Mouse (Mus musculus) midbrain, embryonic 11.5 days (tissue): ENCODE measurements around the gene Prdx3. TPM values are rescaled to one million over a fixed set of nuclear protein-coding genes. Genes with fewer than 3 reads are reported as not detected.

Experiments used
- ATAC-seq: fragments of 200-750 bp; cut with Nextera tagmentation; 2 replicates; pipeline ENCODE4 v1.8.0; 2017; ENCODE audit warnings: moderate TSS enrichment, moderate library complexity; ENCODE audit not compliant: low FRiP score
- DNase-seq: peaks from one replicate; pipeline ENCODE4 v3.0.0; 2015; ENCODE audit warnings: low spot score; ENCODE audit errors: missing footprints
- H3K27ac ChIP-seq: fragments of 300-500 bp; sonication (generic); 2 replicates; pipeline ENCODE4 v1.5.1; 2014; ENCODE audit warnings: low read depth, low read length
- H3K27me3 ChIP-seq: fragments of 300-500 bp; sonication (generic); 2 replicates; pipeline ENCODE4 v1.6.1; 2014; ENCODE audit warnings: mild to moderate bottlenecking, low read length, moderate library complexity, mixed read lengths; ENCODE audit not compliant: control insufficient read depth, insufficient read depth
- H3K36me3 ChIP-seq: fragments of 300-500 bp; sonication (generic); 2 replicates; pipeline ENCODE4 v1.6.1; 2014; ENCODE audit warnings: mild to moderate bottlenecking, low read length, moderate library complexity, mixed read lengths; ENCODE audit not compliant: control insufficient read depth, insufficient read depth
- H3K4me1 ChIP-seq: fragments of 300-500 bp; sonication (generic); 2 replicates; pipeline ENCODE4 v1.6.1; 2014; ENCODE audit warnings: low read length; ENCODE audit not compliant: control insufficient read depth, insufficient read depth
- H3K4me2 ChIP-seq: fragments of 300-500 bp; sonication (generic); 2 replicates; pipeline ENCODE4 v1.6.1; 2014; ENCODE audit warnings: mild to moderate bottlenecking, moderate library complexity
- H3K4me3 ChIP-seq: fragments of 300-500 bp; sonication (generic); 2 replicates; pipeline ENCODE4 v1.5.1; 2014; ENCODE audit warnings: low read depth, low read length
- H3K9ac ChIP-seq: fragments of 300-500 bp; sonication (generic); 2 replicates; pipeline ENCODE4 v1.6.1; 2014; ENCODE audit warnings: low read length
- H3K9me3 ChIP-seq: fragments of 300-500 bp; sonication (generic); 2 replicates; pipeline ENCODE4 v1.6.1; 2016; ENCODE audit warnings: low read length; ENCODE audit not compliant: control insufficient read depth
- WGBS: fragments of 180-500 bp; shearing (Covaris S2); extraction: QIAGEN DNeasy Blood & Tissue Kit; methylation state at CpG from one replicate; pipeline ENCODE4 v1.1.7; 2014; 5-methylcytosine and 5-hydroxymethylcytosine counted together
- polyA plus RNA-seq: library from polyadenylated mRNA; unstranded; fragments of >200 nt; fragmentation: Nextera tagmentation; extraction: Ambion mirVana; gene quantifications from 2 replicates; pipeline ENCODE4 v1.2.1, GENCODE M21; 2014

The Prdx3 gene
- 122 and 132 TPM in 2 replicates for polyA plus RNA-seq

- ATAC-seq (peak; percentile 99), DNase-seq (peak; percentile 98)
- Histone ChIP-seq H3K4me2 (peak within 1 kb of the TSS; percentile 62), H3K36me3 (no peaks in the 10 kb centered on the region), H3K27ac (peak within 1 kb of the TSS; percentile 54; the same call in 1 of the 2 replicates), H3K9me3 (no peaks in the 10 kb centered on the region), H3K27me3 (no peaks in the 10 kb centered on the region), H3K4me3 (peak within 1 kb of the TSS; percentile 60), H3K4me1 (no peaks in the 10 kb centered on the region; the same call in 1 of the 2 replicates), H3K9ac (peak within 1 kb of the TSS; percentile 79)
- WGBS, result under 1% methylated on average over 28 of the region's 28 CpGs
Measured at GRCm38 (mm10) chr19:60874064-60874694, at the start of gene Prdx3. Prdx3 (minus strand) TSS chr19:60874556.

DNA sequence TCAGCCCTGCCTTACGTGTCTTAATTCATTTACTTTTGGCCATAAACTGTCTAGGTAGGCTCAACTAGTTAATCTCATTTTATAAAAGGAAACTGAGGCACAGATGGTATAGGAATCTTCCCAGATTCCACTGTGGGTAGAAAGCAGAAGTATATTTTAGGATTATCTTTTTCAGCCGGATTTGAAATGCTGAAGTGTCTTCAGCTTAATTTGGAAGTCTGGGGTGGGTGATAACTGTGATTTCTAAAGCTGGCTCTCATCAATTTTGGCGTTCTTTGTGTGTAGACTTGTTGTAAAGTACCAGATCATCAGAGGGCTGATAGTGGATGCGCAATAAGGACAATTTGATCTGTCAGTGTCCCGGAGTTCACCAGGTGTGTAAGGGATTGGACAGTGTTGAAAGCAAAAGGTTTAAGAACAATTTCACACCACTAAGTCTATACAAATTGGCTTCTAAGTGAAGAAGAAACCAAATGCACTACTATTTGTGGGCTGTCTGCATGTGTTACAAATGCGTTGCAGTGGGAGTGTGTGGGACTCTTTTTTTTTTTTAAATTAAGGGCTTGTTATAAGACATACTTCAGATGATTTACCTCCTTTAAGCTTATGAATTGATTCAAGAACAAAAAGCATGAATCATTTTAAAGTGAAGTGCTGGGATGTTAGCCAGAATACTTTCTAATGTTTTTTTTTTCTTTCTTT is 42.7 kb upstream of the Prdx3 start:
- Histone ChIP-seq H3K4me3 (no peak overlapping the region), H3K4me2 (no peak overlapping the region), H3K27me3 (no peaks in the 10 kb centered on the region), H3K9ac (no peak overlapping the region), H3K4me1 (no peaks in the 10 kb centered on the region), H3K9me3 (no peaks in the 10 kb centered on the region), H3K36me3 (no peaks in the 10 kb centered on the region), H3K27ac (no peak overlapping the region)
- 89% methylated on average over 6 of the region's 6 CpGs for WGBS
- no peak for DNase-seq
- ATAC-seq, result no peak

DNA sequence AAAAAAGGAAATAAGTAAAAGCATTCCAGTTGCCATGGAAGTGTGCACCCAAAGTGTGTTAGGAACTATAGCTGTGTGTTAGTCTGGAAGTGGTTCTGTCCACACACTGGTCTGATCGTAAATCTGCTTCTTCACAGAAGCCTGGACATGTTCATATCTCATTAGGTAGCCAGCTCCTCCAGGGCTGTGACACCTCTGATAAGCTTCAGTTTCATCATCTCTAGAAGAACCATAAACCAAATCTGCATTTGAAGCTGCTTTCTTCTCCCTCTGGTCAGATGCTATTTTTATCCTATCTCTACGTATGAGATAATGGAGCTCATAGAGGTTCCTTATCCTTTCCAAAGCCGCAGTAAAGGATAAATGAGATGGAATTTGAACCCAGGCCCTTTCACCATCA is 41.5 kb upstream of the Prdx3 start:
- Histone ChIP-seq H3K4me3 (no peak overlapping the region), H3K9me3 (no peaks in the 10 kb centered on the region), H3K27ac (no peak overlapping the region), H3K27me3 (no peaks in the 10 kb centered on the region), H3K36me3 (no peaks in the 10 kb centered on the region), H3K4me2 (no peak overlapping the region), H3K9ac (no peak overlapping the region), H3K4me1 (no peaks in the 10 kb centered on the region)
- 87% methylated on average over 3 of the region's 3 CpGs for WGBS
- no peak for ATAC-seq
- no peak for DNase-seq

DNA sequence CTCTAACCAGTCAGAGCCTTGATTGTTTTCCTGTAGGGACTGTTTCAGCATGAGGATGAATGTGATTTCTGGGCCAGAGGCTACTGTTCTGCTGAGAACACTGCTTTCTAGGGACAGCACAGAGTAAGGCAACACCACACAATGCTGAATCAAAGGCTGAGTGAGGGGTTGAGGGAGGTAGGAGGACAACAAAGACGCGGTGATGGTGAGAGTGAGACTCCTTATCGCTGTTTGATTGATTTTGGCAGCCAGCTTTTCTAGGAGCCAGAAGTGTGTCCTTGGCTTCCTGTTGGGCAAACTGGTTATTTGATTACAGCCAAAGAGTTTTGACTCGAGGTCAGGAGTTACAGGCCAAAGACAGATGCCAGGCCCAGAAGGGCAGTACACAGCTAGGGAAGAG is 40.9 kb upstream of the Prdx3 start:
- Histone ChIP-seq H3K36me3 (no peaks in the 10 kb centered on the region), H3K4me1 (no peaks in the 10 kb centered on the region), H3K27ac (no peak overlapping the region), H3K9ac (no peak overlapping the region), H3K27me3 (no peaks in the 10 kb centered on the region), H3K9me3 (no peaks in the 10 kb centered on the region), H3K4me2 (no peak overlapping the region), H3K4me3 (no peak overlapping the region)
- ATAC-seq, result no peak
- DNase-seq, result no peak
- WGBS, result 85% methylated on average over 4 of the region's 4 CpGs

DNA sequence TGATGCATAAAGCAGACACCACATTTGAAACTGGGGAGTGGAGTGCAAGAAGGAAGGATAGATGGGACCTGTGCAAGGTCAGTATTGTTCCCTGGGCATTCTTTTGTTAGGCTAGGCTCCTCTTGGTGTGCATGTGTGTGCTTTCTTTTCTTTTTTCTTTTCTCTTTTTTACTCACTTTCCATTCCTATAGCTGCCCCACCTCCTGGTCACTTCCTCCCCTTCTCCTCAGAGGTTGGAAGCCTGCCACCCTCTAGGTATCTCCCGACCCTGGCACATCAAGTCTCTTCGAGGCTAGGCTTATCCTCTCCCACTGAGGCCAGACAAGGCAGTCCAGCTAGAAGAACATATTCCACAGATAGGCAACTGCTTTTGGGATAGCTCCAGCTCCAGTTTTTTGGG is 37.3 kb upstream of the Prdx3 start:
- H3K4me1 ChIP-seq, result no peaks in the 10 kb centered on the region
- no peaks in the 10 kb centered on the region for H3K27me3 ChIP-seq
- no peak overlapping the region for H3K27ac ChIP-seq
- DNase-seq, result no peak
- no peaks in the 10 kb centered on the region for H3K9me3 ChIP-seq
- WGBS, result 78% methylated on average over 2 of the region's 2 CpGs
- H3K36me3 ChIP-seq, result no peaks in the 10 kb centered on the region
- no peak overlapping the region for H3K4me2 ChIP-seq
- no peak overlapping the region for H3K9ac ChIP-seq
- ATAC-seq, result no peak
- H3K4me3 ChIP-seq, result no peak overlapping the region

DNA sequence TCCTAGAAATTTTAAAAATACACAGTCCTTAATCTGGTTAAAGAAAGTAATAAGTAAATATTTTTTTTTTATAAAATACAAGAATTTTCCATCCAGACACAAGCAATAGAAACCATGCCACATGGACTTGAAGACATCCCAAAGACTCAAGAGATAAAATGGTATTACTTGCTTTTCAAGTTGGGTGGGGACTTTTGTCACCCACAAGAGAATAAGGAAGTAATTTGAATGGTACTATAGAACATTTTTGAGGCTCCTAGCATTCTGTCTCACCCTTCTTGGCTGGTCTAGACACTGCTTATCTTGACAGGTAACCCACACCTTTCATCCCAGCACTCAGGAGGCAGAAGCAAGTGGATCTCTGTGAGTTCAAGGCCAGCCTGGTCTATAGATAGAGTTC is 35.9 kb upstream of the Prdx3 start:
- no peaks in the 10 kb centered on the region for H3K36me3 ChIP-seq
- H3K27ac ChIP-seq, result no peak overlapping the region
- H3K27me3 ChIP-seq, result no peaks in the 10 kb centered on the region
- DNase-seq, result no peak
- no peak overlapping the region for H3K4me3 ChIP-seq
- no peaks in the 10 kb centered on the region for H3K4me1 ChIP-seq
- ATAC-seq, result no peak
- H3K4me2 ChIP-seq, result no peak overlapping the region
- H3K9me3 ChIP-seq, result no peaks in the 10 kb centered on the region
- H3K9ac ChIP-seq, result no peak overlapping the region

GRCm38 (mm10) chr19:60905477-60905876 is 31.1 kb upstream of the Prdx3 start:
- ATAC-seq, result no peak
- Histone ChIP-seq H3K4me1 (no peaks in the 10 kb centered on the region), H3K4me2 (no peak overlapping the region), H3K36me3 (no peaks in the 10 kb centered on the region), H3K4me3 (no peak overlapping the region), H3K9me3 (no peaks in the 10 kb centered on the region), H3K9ac (no peak overlapping the region), H3K27ac (no peak overlapping the region), H3K27me3 (no peaks in the 10 kb centered on the region)
- no peak for DNase-seq
- 90% methylated on average over 5 of the region's 5 CpGs for WGBS

DNA sequence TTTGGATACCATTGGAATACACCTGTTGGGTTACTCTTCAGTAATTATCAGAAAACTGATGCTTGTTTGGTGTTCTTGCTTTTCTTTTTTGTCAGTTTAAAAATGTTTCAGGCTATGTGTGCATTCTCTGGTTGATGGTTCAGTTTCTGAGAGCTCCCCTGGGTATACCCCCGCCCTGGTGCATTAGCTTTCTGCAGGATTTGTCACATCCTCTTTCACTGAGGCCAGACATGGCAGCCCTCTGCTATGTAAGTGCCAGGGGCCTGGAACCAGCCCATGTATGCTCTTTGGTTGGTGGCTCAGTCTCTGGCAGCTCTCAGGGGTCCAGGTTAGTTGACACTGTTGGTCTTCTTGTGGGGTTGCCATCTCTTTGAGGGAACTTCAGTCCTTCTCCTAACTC is 29.6 kb upstream of the Prdx3 start:
- ATAC-seq, result no peak
- Histone ChIP-seq H3K27me3 (no peaks in the 10 kb centered on the region), H3K36me3 (no peaks in the 10 kb centered on the region), H3K9me3 (no peaks in the 10 kb centered on the region), H3K4me2 (no peak overlapping the region), H3K27ac (no peak overlapping the region), H3K9ac (no peak overlapping the region), H3K4me1 (no peaks in the 10 kb centered on the region), H3K4me3 (no peak overlapping the region)
- no peak for DNase-seq
- 79% methylated on average over 1 of the region's 1 CpGs for WGBS

- Histone ChIP-seq H3K4me1 (no peaks in the 10 kb centered on the region), H3K4me3 (no peak overlapping the region), H3K9me3 (no peaks in the 10 kb centered on the region), H3K9ac (no peak overlapping the region), H3K27ac (no peak overlapping the region), H3K4me2 (no peak overlapping the region), H3K36me3 (no peaks in the 10 kb centered on the region), H3K27me3 (no peaks in the 10 kb centered on the region)
- DNase-seq (no peak), ATAC-seq (no peak)
- 73% methylated on average over 1 of the region's 1 CpGs for WGBS
Measured at GRCm38 (mm10) chr19:60903139-60903538, 28.8 kb upstream of the Prdx3 start.
